Mouse (Mus musculus): ENCODE data around the gene Zbtb20. TPM values are rescaled to one million over a fixed set of nuclear protein-coding genes. Genes with fewer than 3 reads are reported as not detected.
A peak's percentile ranks its signal among the peaks of the same experiment; 100 is the strongest.

Zbtb20 gene
- polyA plus RNA-seq, 1 experiment from 2014 or later: 53.9 TPM

GRCm38 (mm10) chr16:43256900-43257281, 381.2 kb downstream of the Zbtb20 start:
- ATAC-seq (ENCODE audit: low FRiP score): no peak
- H3K4me2 ChIP-seq: no peak overlapping the region
- no peak overlapping the region for H3K9ac ChIP-seq (replicated peaks)
- H3K4me3 ChIP-seq (replicated peaks): no peak overlapping the region
- no peaks in the 10 kb centered on the region for H3K36me3 ChIP-seq
- no peaks in the 10 kb centered on the region for H3K27me3 ChIP-seq (replicated peaks)
- H3K9me3 ChIP-seq (replicated peaks): no peaks in the 10 kb centered on the region
- no peaks in the 10 kb centered on the region for H3K4me1 ChIP-seq
- H3K27ac ChIP-seq (replicated peaks): no peak overlapping the region
- 82% methylated on average over 1 of the region's 1 CpGs for WGBS

DNA sequence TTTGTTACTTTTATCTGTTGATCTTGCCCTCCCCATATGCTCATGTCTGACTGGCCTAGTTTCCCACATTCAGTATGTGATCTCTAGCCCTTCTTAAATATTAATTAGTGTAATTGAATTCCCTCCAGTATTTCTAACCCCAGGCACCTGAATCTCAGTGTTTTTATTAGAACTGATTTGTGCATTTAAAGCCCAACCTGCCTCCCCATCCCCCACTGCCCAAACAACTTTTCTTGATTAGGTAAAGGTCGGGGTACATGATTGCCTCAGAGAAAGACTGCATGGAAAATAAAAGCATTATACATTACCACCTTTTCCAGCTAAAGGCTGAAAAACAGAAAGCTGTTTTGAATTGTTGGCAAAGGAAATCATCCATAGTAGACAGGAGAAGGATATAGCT, 383.8 kb downstream of the Zbtb20 start:
- H3K27me3 ChIP-seq (replicated peaks): no peaks in the 10 kb centered on the region
- H3K4me1 ChIP-seq: no peaks in the 10 kb centered on the region
- H3K4me3 ChIP-seq (replicated peaks): no peak overlapping the region
- no peak overlapping the region for H3K27ac ChIP-seq (replicated peaks)
- H3K9ac ChIP-seq (replicated peaks): no peak overlapping the region
- WGBS: 73% methylated on average over 1 of the region's 1 CpGs
- no peaks in the 10 kb centered on the region for H3K9me3 ChIP-seq (replicated peaks)
- no peak overlapping the region for H3K4me2 ChIP-seq
- ATAC-seq (ENCODE audit: low FRiP score): no peak
- H3K36me3 ChIP-seq: no peaks in the 10 kb centered on the region

DNA sequence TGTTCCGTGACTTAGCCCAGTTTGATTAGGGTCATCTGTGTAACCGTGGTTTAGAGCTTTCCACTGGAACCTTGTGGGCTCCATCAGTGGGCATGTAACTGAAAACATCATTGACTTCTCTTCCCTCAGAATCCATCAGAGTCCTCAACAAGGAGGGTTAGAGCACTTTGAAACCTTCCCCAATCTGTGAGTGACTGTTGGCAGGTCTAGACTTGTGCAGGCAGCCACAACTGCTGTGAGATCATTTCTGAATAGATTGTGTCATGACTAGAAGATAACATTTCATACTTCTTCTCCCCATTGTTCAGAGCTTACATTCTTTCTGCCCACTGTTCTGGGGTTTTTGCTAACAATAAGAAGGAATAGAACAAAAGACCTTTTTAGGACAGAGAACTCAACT, 385.2 kb downstream of the Zbtb20 start:
- no peaks in the 10 kb centered on the region for H3K4me1 ChIP-seq
- H3K4me3 ChIP-seq (replicated peaks): no peak overlapping the region
- no peak overlapping the region for H3K4me2 ChIP-seq
- H3K36me3 ChIP-seq: no peaks in the 10 kb centered on the region
- no peaks in the 10 kb centered on the region for H3K9me3 ChIP-seq (replicated peaks)
- H3K9ac ChIP-seq (replicated peaks): no peak overlapping the region
- 86% methylated on average over 2 of the region's 2 CpGs for WGBS
- no peak overlapping the region for H3K27ac ChIP-seq (replicated peaks)
- no peak for ATAC-seq (ENCODE audit: low FRiP score)
- H3K27me3 ChIP-seq (replicated peaks): no peaks in the 10 kb centered on the region

- H3K4me2 ChIP-seq: no peak overlapping the region
- ATAC-seq (ENCODE audit: low FRiP score): no peak
- H3K9me3 ChIP-seq (replicated peaks): no peaks in the 10 kb centered on the region
- no peaks in the 10 kb centered on the region for H3K27me3 ChIP-seq (replicated peaks)
- 63% methylated on average over 2 of the region's 2 CpGs for WGBS
- H3K4me3 ChIP-seq (replicated peaks): no peak overlapping the region
- H3K4me1 ChIP-seq: peaks cover 17% of the 10 kb centered on the region
- no peak overlapping the region for H3K27ac ChIP-seq (replicated peaks)
- H3K36me3 ChIP-seq: no peaks in the 10 kb centered on the region
- H3K9ac ChIP-seq (replicated peaks): no peak overlapping the region
These were observed 398.4 kb downstream of the Zbtb20 start for GRCm38 (mm10) chr16:43274057-43274595.

DNA sequence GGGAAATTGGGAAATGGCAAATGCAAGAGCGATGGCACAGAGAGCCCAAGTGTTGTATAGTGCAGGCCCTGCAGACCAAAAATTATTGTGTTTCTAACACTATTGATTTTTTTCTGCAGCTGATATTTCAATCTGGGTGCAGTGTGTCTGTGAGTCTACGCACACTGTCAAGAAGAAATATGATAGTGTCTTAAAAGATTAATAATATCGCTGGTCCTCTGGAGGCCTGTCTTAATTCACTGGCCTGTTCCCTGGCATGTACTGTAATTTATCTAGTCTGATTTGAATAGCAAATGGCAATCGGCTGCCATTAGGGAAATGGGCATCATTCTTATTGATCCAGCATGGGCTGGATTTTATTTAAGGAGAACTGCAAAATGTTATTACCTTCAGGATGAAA, 401.1 kb downstream of the Zbtb20 start:
- Histone ChIP-seq H3K4me1 (peaks cover 17% of the 10 kb centered on the region), H3K4me3 (replicated peaks) (no peak overlapping the region), H3K4me2 (no peak overlapping the region), H3K36me3 (no peaks in the 10 kb centered on the region), H3K27ac (replicated peaks) (0 out of 2 replicates have a peak overlapping the region, but pooled peaks have one; percentile 65), H3K9me3 (replicated peaks) (no peaks in the 10 kb centered on the region), H3K27me3 (replicated peaks) (no peaks in the 10 kb centered on the region), H3K9ac (replicated peaks) (no peak overlapping the region)
- ATAC-seq (ENCODE audit: low FRiP score): peak; percentile 68; the same call in 1 of the 2 replicates
- WGBS: 61% methylated on average over 4 of the region's 4 CpGs

GRCm38 (mm10) chr16:43286319-43286718, 410.6 kb downstream of the Zbtb20 start:
- WGBS: 20% methylated on average over 1 of the region's 1 CpGs
- H3K27ac ChIP-seq (replicated peaks): peak overlapping the region; percentile 68
- ATAC-seq (ENCODE audit: low FRiP score): no peak

GRCm38 (mm10) chr16:43286783-43287383, 411.2 kb downstream of the Zbtb20 start:
- H3K4me1 ChIP-seq: peaks cover 11% of the 10 kb centered on the region
- no peak overlapping the region for H3K4me3 ChIP-seq (replicated peaks)
- no peaks in the 10 kb centered on the region for H3K9me3 ChIP-seq (replicated peaks)
- H3K9ac ChIP-seq (replicated peaks): no peak overlapping the region
- no peaks in the 10 kb centered on the region for H3K36me3 ChIP-seq
- H3K27me3 ChIP-seq (replicated peaks): no peaks in the 10 kb centered on the region
- WGBS: 28% methylated on average over 1 of the region's 1 CpGs
- no peak for ATAC-seq (ENCODE audit: low FRiP score)
- no peak overlapping the region for H3K4me2 ChIP-seq
- H3K27ac ChIP-seq (replicated peaks): peak overlapping the region; percentile 68

More at GRCm38 (mm10) chr16:43286319-43286718, 410.6 kb downstream of the Zbtb20 start:
- Histone ChIP-seq H3K9me3 (replicated peaks) (no peaks in the 10 kb centered on the region), H3K4me3 (replicated peaks) (no peak overlapping the region), H3K27me3 (replicated peaks) (no peaks in the 10 kb centered on the region), H3K4me1 (peaks cover 11% of the 10 kb centered on the region), H3K4me2 (no peak overlapping the region), H3K9ac (replicated peaks) (no peak overlapping the region), H3K36me3 (no peaks in the 10 kb centered on the region)

- WGBS: 78% methylated on average over 3 of the region's 3 CpGs
- no peaks in the 10 kb centered on the region for H3K36me3 ChIP-seq
- no peak overlapping the region for H3K9ac ChIP-seq (replicated peaks)
- H3K9me3 ChIP-seq (replicated peaks): no peaks in the 10 kb centered on the region
- no peak overlapping the region for H3K4me3 ChIP-seq (replicated peaks)
- H3K27me3 ChIP-seq (replicated peaks): no peaks in the 10 kb centered on the region
- no peak for ATAC-seq (ENCODE audit: low FRiP score)
- no peak overlapping the region for H3K27ac ChIP-seq (replicated peaks)
- peaks cover 8% of the 10 kb centered on the region for H3K4me1 ChIP-seq
- H3K4me2 ChIP-seq: no peak overlapping the region
These were observed 415.7 kb downstream of the Zbtb20 start for GRCm38 (mm10) chr16:43291423-43291822.

DNA sequence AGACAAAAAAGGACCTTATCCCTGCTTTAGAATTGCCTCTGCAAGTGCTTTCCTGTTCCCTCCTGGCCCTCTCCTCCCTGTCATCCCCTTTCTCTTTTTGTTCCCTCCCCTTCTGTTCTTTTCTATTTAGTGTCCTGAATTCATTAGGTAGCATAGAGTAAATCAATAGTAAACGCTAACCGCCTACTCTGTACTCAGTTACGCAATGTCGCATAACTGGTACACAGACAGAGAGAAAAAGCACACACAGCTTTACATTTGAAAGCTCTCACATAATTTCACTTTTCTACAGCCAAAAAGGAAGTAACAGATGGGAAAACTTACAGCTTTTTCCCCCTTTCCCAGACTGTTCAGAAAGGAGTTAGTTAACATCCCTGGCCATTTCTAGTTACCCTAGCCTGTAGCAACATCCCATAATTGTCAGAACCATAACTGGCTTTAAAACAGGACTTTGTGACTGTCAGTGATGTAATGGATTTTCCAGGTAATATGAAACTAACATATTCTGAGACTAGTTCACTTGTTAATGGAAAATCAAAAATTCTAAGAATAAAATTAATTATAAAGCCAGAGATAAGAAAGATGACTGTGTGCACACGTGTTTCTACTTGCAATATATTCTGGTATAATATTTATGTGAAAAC, 422.4 kb downstream of the Zbtb20 start:
- ATAC-seq (ENCODE audit: low FRiP score): no peak
- WGBS: 46% methylated on average over 5 of the region's 5 CpGs
- no peaks in the 10 kb centered on the region for H3K4me1 ChIP-seq
- no peak overlapping the region for H3K4me3 ChIP-seq (replicated peaks)
- no peaks in the 10 kb centered on the region for H3K36me3 ChIP-seq
- no peak overlapping the region for H3K4me2 ChIP-seq
- no peaks in the 10 kb centered on the region for H3K9me3 ChIP-seq (replicated peaks)
- no peaks in the 10 kb centered on the region for H3K27me3 ChIP-seq (replicated peaks)
- H3K9ac ChIP-seq (replicated peaks): no peak overlapping the region
- H3K27ac ChIP-seq (replicated peaks): no peak overlapping the region

- Histone ChIP-seq H3K4me3 (replicated peaks) (no peak overlapping the region), H3K9ac (replicated peaks) (no peak overlapping the region), H3K36me3 (no peaks in the 10 kb centered on the region), H3K4me1 (no peaks in the 10 kb centered on the region), H3K27ac (replicated peaks) (no peak overlapping the region), H3K4me2 (no peak overlapping the region), H3K27me3 (replicated peaks) (no peaks in the 10 kb centered on the region), H3K9me3 (replicated peaks) (no peaks in the 10 kb centered on the region)
- WGBS: 86% methylated on average over 3 of the region's 3 CpGs
- no peak for ATAC-seq (ENCODE audit: low FRiP score)
These were observed 424.7 kb downstream of the Zbtb20 start for GRCm38 (mm10) chr16:43300420-43300819.

DNA sequence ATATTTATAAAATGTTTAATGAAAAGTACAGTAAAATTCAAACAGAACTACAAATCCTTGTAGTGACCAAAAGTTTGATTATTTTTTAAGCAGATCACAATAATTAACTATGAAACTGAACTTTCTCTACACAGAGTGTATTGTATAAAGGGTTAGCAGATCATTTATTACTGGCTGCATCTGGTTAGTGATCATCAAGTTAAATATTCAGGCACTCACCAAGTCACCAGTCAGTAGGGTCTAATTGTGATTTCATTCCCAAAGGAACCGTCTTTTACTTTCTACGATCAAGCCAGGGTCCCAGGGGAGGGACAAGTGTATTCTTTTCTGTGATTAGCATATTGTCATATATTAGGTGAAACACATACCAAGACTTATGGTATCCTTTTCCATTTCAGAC, 426.5 kb downstream of the Zbtb20 start:
- 44% methylated on average over 2 of the region's 2 CpGs for WGBS
- Histone ChIP-seq H3K9ac (replicated peaks) (no peak overlapping the region), H3K9me3 (replicated peaks) (no peaks in the 10 kb centered on the region), H3K36me3 (no peaks in the 10 kb centered on the region), H3K4me3 (replicated peaks) (no peak overlapping the region), H3K4me2 (no peak overlapping the region), H3K27me3 (replicated peaks) (no peaks in the 10 kb centered on the region), H3K27ac (replicated peaks) (no peak overlapping the region), H3K4me1 (no peaks in the 10 kb centered on the region)
- ATAC-seq (ENCODE audit: low FRiP score): no peak

Measured in neural tube, embryonic 15.5 days (tissue).